Mouse (Mus musculus) CD4-positive helper T cell, adult 2 months (primary cell): ENCODE measurements around the gene Rwdd4a.
A peak's percentile ranks its signal among the peaks of the same experiment; 100 is the strongest.

Experiments used
- DNase-seq: peaks from one replicate; pipeline ENCODE4 v3.0.0-alpha.2; 2012; ENCODE audit warnings: low read depth, missing footprints, low spot score

The Rwdd4a gene

GRCm38 (mm10) chr8:47533344-47534125, at the start of gene Rwdd4a, which contains the start of gene Trappc11:
Gene Rwdd4a, plus strand, starts transcription at chr8:47533664.
Gene Trappc11, minus strand, starts transcription at chr8:47533470.
- DNase-seq, result peak; percentile 97

GRCm38 (mm10) chr8:47487231-47487630, 46.2 kb upstream of the Rwdd4a start:
- DNase-seq, result no peak

- no peak for DNase-seq
Measured at GRCm38 (mm10) chr8:47493106-47493505, 40.4 kb upstream of the Rwdd4a start.

GRCm38 (mm10) chr8:47494602-47495153, 38.8 kb upstream of the Rwdd4a start:
- no peak for DNase-seq

GRCm38 (mm10) chr8:47495428-47495827, 38.0 kb upstream of the Rwdd4a start:
- no peak for DNase-seq

- no peak for DNase-seq
Measured at GRCm38 (mm10) chr8:47501994-47502393, 31.5 kb upstream of the Rwdd4a start.

GRCm38 (mm10) chr8:47502546-47502945, 30.9 kb upstream of the Rwdd4a start:
- no peak for DNase-seq

GRCm38 (mm10) chr8:47505431-47505830, 28.0 kb upstream of the Rwdd4a start:
- DNase-seq, result no peak

GRCm38 (mm10) chr8:47510930-47511329, 22.5 kb upstream of the Rwdd4a start:
- DNase-seq, result no peak

GRCm38 (mm10) chr8:47513601-47514000, 19.9 kb upstream of the Rwdd4a start:
- DNase-seq, result no peak

- DNase-seq, result no peak
Measured at GRCm38 (mm10) chr8:47528094-47528493, 5.4 kb upstream of the Rwdd4a start.

- no peak for DNase-seq
Measured at GRCm38 (mm10) chr8:47538323-47538722, 4.9 kb downstream of the Rwdd4a start.

GRCm38 (mm10) chr8:47542746-47543145, 9.3 kb downstream of the Rwdd4a start:
- DNase-seq, result no peak

GRCm38 (mm10) chr8:47544094-47544493, 10.6 kb downstream of the Rwdd4a start:
- no peak for DNase-seq

- no peak for DNase-seq
Measured at GRCm38 (mm10) chr8:47547102-47547501, 13.6 kb downstream of the Rwdd4a start.

- no peak for DNase-seq
Measured at GRCm38 (mm10) chr8:47553613-47554012, 20.1 kb downstream of the Rwdd4a start.

GRCm38 (mm10) chr8:47556446-47556845, 23.0 kb downstream of the Rwdd4a start:
- DNase-seq, result no peak

- no peak for DNase-seq
Measured at GRCm38 (mm10) chr8:47558274-47558673, 24.8 kb downstream of the Rwdd4a start.

- no peak for DNase-seq
Measured at GRCm38 (mm10) chr8:47560801-47561200, 27.3 kb downstream of the Rwdd4a start.

- DNase-seq, result no peak
Measured at GRCm38 (mm10) chr8:47566551-47566950, 33.1 kb downstream of the Rwdd4a start.

GRCm38 (mm10) chr8:47568098-47568497, 34.6 kb downstream of the Rwdd4a start:
- no peak for DNase-seq

GRCm38 (mm10) chr8:47570161-47570560, 36.7 kb downstream of the Rwdd4a start:
- DNase-seq, result no peak

- DNase-seq, result no peak
Measured at GRCm38 (mm10) chr8:47573482-47573881, 40.0 kb downstream of the Rwdd4a start.
